Mouse (Mus musculus): Measurements from ENCODE around the gene Plxna1. TPM values are rescaled to one million over a fixed set of nuclear protein-coding genes. Genes with fewer than 3 reads are reported as not detected.

Plxna1 gene
- 13.4 and 17.3 TPM in 2 replicates for polyA plus RNA-seq (2016; fragmentation: Nextera tagmentation; extraction: Ambion mirVana)

DNA sequence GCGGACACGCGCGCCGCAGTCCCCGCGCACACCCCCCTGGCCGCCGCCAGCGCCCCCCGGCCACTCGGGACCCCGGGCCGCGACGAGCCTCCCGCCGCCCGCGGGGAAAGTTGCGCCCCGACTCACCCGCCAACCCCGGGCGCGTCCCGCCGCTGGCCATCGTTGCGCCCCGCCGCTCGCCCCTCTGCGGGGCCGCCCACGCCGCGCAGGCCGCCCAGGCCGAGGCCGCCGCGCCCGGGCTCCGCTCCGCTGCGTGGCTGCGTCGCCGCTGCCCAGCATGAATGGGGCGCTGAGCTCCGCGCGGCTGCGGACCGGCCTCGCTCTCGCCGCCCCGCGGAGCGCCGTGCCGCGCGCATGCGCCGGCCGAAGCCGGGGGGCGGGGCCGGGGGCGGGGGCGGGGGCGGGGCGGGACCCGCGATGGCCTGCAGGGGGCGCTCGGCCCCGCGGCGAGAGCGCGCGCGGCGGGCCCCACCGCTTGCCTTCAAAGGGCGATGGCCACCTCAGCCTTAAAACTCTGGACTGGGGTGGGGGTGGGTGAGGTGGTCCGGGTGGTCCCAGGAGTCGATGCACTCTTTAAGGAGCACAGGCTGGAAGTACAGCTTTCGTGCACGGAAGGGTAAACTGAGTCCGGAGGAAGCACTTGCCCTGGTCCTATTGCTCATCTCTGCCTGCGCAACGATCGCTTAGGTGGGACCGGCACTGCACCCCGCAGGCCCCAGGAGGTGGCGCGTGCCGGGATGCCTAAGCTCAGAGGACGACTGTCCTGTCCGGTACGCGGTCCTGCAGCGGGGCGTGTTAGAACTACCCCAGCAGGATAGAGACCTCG, at the start of gene Plxna1:
Plxna1 (minus strand) TSS at position 340 of the 826 bp plus-strand sequence.
- H3K9me3 ChIP-seq (replicated peaks), result no peaks in the 10 kb centered on the region; the same call in 1 of the 2 replicates
- peak within 1 kb of the TSS; percentile 96 for H3K4me2 ChIP-seq
- WGBS, result 6% methylated on average over 109 of the region's 110 CpGs
- peak within 1 kb of the TSS; percentile 62; the same call in 1 of the 2 replicates for H3K27ac ChIP-seq (ENCODE audit: poor library complexity, severe bottlenecking)
- ATAC-seq (ENCODE audit: insufficient number of reproducible peaks, low FRiP score), result peak; percentile 79
- peak within 1 kb of the TSS; percentile 98 for H3K9ac ChIP-seq
- peaks cover 38% of the 10 kb centered on the region for H3K4me1 ChIP-seq (replicated peaks)
- peak within 1 kb of the TSS; percentile 99 for H3K4me3 ChIP-seq
- H3K36me3 ChIP-seq, result no peaks in the 10 kb centered on the region; the same call in 1 of the 2 replicates
- peaks cover 17% of the 10 kb centered on the region for H3K27me3 ChIP-seq (replicated peaks)

DNA sequence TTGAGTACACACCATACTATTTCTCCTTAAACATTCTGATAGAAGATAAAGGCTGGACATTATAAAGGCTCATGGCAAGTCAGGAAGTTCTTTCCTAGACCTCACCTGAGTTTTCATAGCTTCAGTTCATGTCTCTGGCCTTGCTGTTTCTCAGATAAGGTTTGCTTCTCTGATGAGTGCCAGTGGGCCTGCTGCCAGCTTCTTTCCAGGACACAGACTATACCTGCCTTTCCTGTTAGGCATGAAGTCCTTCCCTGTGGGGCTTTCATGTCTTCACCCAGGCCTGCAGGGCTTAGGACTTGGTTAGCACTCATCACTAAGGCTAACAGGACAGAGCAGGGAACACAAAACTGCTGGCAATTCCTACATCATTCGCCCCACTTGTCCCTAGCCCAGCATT, 46.6 kb upstream of the Plxna1 start:
- WGBS, result 77% methylated on average over 1 of the region's 1 CpGs
- H3K27me3 ChIP-seq (replicated peaks), result no peaks in the 10 kb centered on the region
- H3K27ac ChIP-seq (ENCODE audit: poor library complexity, severe bottlenecking), result no peak overlapping the region
- H3K9ac ChIP-seq, result no peak overlapping the region
- H3K4me2 ChIP-seq, result no peak overlapping the region
- H3K4me1 ChIP-seq (replicated peaks), result peaks cover 26% of the 10 kb centered on the region
- no peak overlapping the region for H3K4me3 ChIP-seq
- ATAC-seq (ENCODE audit: insufficient number of reproducible peaks, low FRiP score), result no peak
- H3K36me3 ChIP-seq, result no peaks in the 10 kb centered on the region
- no peaks in the 10 kb centered on the region for H3K9me3 ChIP-seq (replicated peaks)

- no peak for ATAC-seq (ENCODE audit: insufficient number of reproducible peaks, low FRiP score)
- 41% methylated on average over 5 of the region's 5 CpGs for WGBS
- no peaks in the 10 kb centered on the region for H3K9me3 ChIP-seq (replicated peaks)
These were observed 45.8 kb upstream of the Plxna1 start for GRCm38 (mm10) chr6:89408259-89408658.

GRCm38 (mm10) chr6:89407247-89407889, 44.9 kb upstream of the Plxna1 start:
- Histone ChIP-seq H3K4me2 (no peak overlapping the region), H3K4me1 (replicated peaks) (peaks cover 24% of the 10 kb centered on the region), H3K27ac (ENCODE audit: poor library complexity, severe bottlenecking) (no peak overlapping the region), H3K9me3 (replicated peaks) (no peaks in the 10 kb centered on the region), H3K4me3 (no peak overlapping the region), H3K9ac (no peak overlapping the region), H3K27me3 (replicated peaks) (no peaks in the 10 kb centered on the region), H3K36me3 (no peaks in the 10 kb centered on the region)
- ATAC-seq (ENCODE audit: insufficient number of reproducible peaks, low FRiP score), result no peak
- 69% methylated on average over 3 of the region's 3 CpGs for WGBS

More at GRCm38 (mm10) chr6:89408259-89408658, 45.8 kb upstream of the Plxna1 start:
- Histone ChIP-seq H3K4me2 (no peak overlapping the region), H3K4me3 (no peak overlapping the region), H3K36me3 (no peaks in the 10 kb centered on the region), H3K4me1 (replicated peaks) (peaks cover 25% of the 10 kb centered on the region), H3K27ac (ENCODE audit: poor library complexity, severe bottlenecking) (no peak overlapping the region), H3K27me3 (replicated peaks) (no peaks in the 10 kb centered on the region), H3K9ac (no peak overlapping the region)

- no peak overlapping the region for H3K9ac ChIP-seq
- peaks cover 24% of the 10 kb centered on the region for H3K4me1 ChIP-seq (replicated peaks)
- no peaks in the 10 kb centered on the region for H3K9me3 ChIP-seq (replicated peaks)
- H3K27ac ChIP-seq (ENCODE audit: poor library complexity, severe bottlenecking), result no peak overlapping the region
- no peak for ATAC-seq (ENCODE audit: insufficient number of reproducible peaks, low FRiP score)
- H3K4me3 ChIP-seq, result no peak overlapping the region
- no peaks in the 10 kb centered on the region for H3K36me3 ChIP-seq
- WGBS, result 81% methylated on average over 2 of the region's 2 CpGs
- no peaks in the 10 kb centered on the region for H3K27me3 ChIP-seq (replicated peaks)
- H3K4me2 ChIP-seq, result no peak overlapping the region
These were observed 42.5 kb upstream of the Plxna1 start for GRCm38 (mm10) chr6:89404964-89405363.

- H3K36me3 ChIP-seq, result no peaks in the 10 kb centered on the region
- H3K9me3 ChIP-seq (replicated peaks), result no peaks in the 10 kb centered on the region
- H3K4me1 ChIP-seq (replicated peaks), result peaks cover 17% of the 10 kb centered on the region
- WGBS, result 40% methylated on average over 2 of the region's 2 CpGs
- no peaks in the 10 kb centered on the region for H3K27me3 ChIP-seq (replicated peaks)
- H3K9ac ChIP-seq, result no peak overlapping the region
- no peak overlapping the region for H3K4me3 ChIP-seq
- H3K4me2 ChIP-seq, result no peak overlapping the region
- ATAC-seq (ENCODE audit: insufficient number of reproducible peaks, low FRiP score), result no peak
- no peak overlapping the region for H3K27ac ChIP-seq (ENCODE audit: poor library complexity, severe bottlenecking)
These were observed 41.1 kb upstream of the Plxna1 start for GRCm38 (mm10) chr6:89403257-89404225.

GRCm38 (mm10) chr6:89402406-89402805, 40.0 kb upstream of the Plxna1 start:
- no peak overlapping the region for H3K4me2 ChIP-seq
- H3K9ac ChIP-seq, result no peak overlapping the region
- H3K4me1 ChIP-seq (replicated peaks), result peaks cover 18% of the 10 kb centered on the region
- no peaks in the 10 kb centered on the region for H3K27me3 ChIP-seq (replicated peaks)
- no peak for ATAC-seq (ENCODE audit: insufficient number of reproducible peaks, low FRiP score)
- no peak overlapping the region for H3K4me3 ChIP-seq
- H3K36me3 ChIP-seq, result no peaks in the 10 kb centered on the region
- H3K9me3 ChIP-seq (replicated peaks), result no peaks in the 10 kb centered on the region
- H3K27ac ChIP-seq (ENCODE audit: poor library complexity, severe bottlenecking), result no peak overlapping the region
- 85% methylated on average over 2 of the region's 2 CpGs for WGBS

GRCm38 (mm10) chr6:89399564-89399963, 37.1 kb upstream of the Plxna1 start:
- no peak overlapping the region for H3K4me2 ChIP-seq

DNA sequence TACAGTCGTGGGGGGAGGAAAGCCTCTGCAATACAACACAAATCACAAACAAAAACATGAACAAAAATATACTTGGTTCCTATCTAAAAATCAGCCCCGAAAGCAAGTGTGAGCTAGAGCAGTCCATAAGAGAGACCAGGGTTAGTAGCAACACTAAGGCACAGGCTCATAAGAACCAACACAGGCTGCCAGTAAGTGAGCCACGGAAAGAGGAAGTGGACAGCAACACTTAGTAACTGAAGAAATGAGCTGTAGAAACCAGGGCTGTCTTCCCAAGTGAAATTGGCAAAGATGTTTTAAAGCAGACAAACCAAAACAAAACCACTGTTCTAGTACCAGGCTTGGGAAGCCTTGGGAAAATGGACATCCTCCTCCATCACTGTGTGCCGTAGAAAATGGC, 35.5 kb upstream of the Plxna1 start:
- H3K27ac ChIP-seq (ENCODE audit: poor library complexity, severe bottlenecking), result no peak overlapping the region
- H3K9ac ChIP-seq, result no peak overlapping the region
- WGBS, result 70% methylated on average over 4 of the region's 4 CpGs
- H3K9me3 ChIP-seq (replicated peaks), result no peaks in the 10 kb centered on the region
- H3K4me1 ChIP-seq (replicated peaks), result peaks cover 4% of the 10 kb centered on the region
- no peak for ATAC-seq (ENCODE audit: insufficient number of reproducible peaks, low FRiP score)
- H3K4me3 ChIP-seq, result no peak overlapping the region
- no peaks in the 10 kb centered on the region for H3K36me3 ChIP-seq
- H3K4me2 ChIP-seq, result no peak overlapping the region
- H3K27me3 ChIP-seq (replicated peaks), result no peaks in the 10 kb centered on the region

More at GRCm38 (mm10) chr6:89399564-89399963, 37.1 kb upstream of the Plxna1 start:
- Histone ChIP-seq H3K36me3 (no peaks in the 10 kb centered on the region), H3K9ac (no peak overlapping the region), H3K9me3 (replicated peaks) (no peaks in the 10 kb centered on the region), H3K4me3 (no peak overlapping the region), H3K27ac (ENCODE audit: poor library complexity, severe bottlenecking) (no peak overlapping the region), H3K27me3 (replicated peaks) (no peaks in the 10 kb centered on the region), H3K4me1 (replicated peaks) (peaks cover 13% of the 10 kb centered on the region)
- 94% methylated on average over 1 of the region's 1 CpGs for WGBS
- no peak for ATAC-seq (ENCODE audit: insufficient number of reproducible peaks, low FRiP score)

GRCm38 (mm10) chr6:89393820-89394219, 31.4 kb upstream of the Plxna1 start:
- H3K9me3 ChIP-seq (replicated peaks), result no peaks in the 10 kb centered on the region
- ATAC-seq (ENCODE audit: insufficient number of reproducible peaks, low FRiP score), result no peak
- no peak overlapping the region for H3K4me2 ChIP-seq
- H3K27ac ChIP-seq (ENCODE audit: poor library complexity, severe bottlenecking), result no peak overlapping the region
- 65% methylated on average over 2 of the region's 2 CpGs for WGBS
- no peaks in the 10 kb centered on the region for H3K27me3 ChIP-seq (replicated peaks)
- no peak overlapping the region for H3K4me3 ChIP-seq
- H3K36me3 ChIP-seq, result no peaks in the 10 kb centered on the region
- H3K9ac ChIP-seq, result no peak overlapping the region
- H3K4me1 ChIP-seq (replicated peaks), result peaks cover 4% of the 10 kb centered on the region
